Mouse (Mus musculus): Measurements from ENCODE around the gene Cnbd2. TPM values are rescaled to one million over a fixed set of nuclear protein-coding genes. Genes with fewer than 3 reads are reported as not detected.

The Cnbd2 gene
- polyA plus RNA-seq, 1 experiment from 2014 or later: 3.9 TPM

- DNase-seq: no peak
- Histone ChIP-seq H3K9ac (no peak overlapping the region), H3K9me3 (ENCODE audit: low read depth, low read length) (no peaks in the 10 kb centered on the region), H3K4me1 (ENCODE audit: insufficient read depth) (peaks cover 3% of the 10 kb centered on the region), H3K4me3 (ENCODE audit: low read depth, low read length) (no peak overlapping the region), H3K36me3 (ENCODE audit: insufficient read depth) (no peaks in the 10 kb centered on the region), H3K27me3 (ENCODE audit: insufficient read depth, low read length) (peaks cover 30% of the 10 kb centered on the region), H3K4me2 (no peak overlapping the region), H3K27ac (ENCODE audit: low read depth) (no peak overlapping the region)
- TF ChIP-seq CTCF (IDR thresholded peaks at IDR 0.05; ENCODE audit: low read depth): no peak
- ATAC-seq (ENCODE audit: insufficient read depth): no peak
- WGBS: 40% methylated on average over 1 of the region's 1 CpGs
These were observed 105.1 kb downstream of the Cnbd2 start for GRCm38 (mm10) chr2:156417194-156417593.

- DNase-seq (no peak), ATAC-seq (ENCODE audit: insufficient read depth) (no peak)
- Histone ChIP-seq H3K4me3 (ENCODE audit: low read depth, low read length) (no peak overlapping the region), H3K9ac (no peak overlapping the region), H3K9me3 (ENCODE audit: low read depth, low read length) (no peaks in the 10 kb centered on the region), H3K36me3 (ENCODE audit: insufficient read depth) (no peaks in the 10 kb centered on the region), H3K27ac (ENCODE audit: low read depth) (no peak overlapping the region), H3K4me2 (no peak overlapping the region), H3K4me1 (ENCODE audit: insufficient read depth) (peaks cover 3% of the 10 kb centered on the region), H3K27me3 (ENCODE audit: insufficient read depth, low read length) (peaks cover 35% of the 10 kb centered on the region)
- no peak for TF ChIP-seq CTCF (IDR thresholded peaks at IDR 0.05; ENCODE audit: low read depth)
- 56% methylated on average over 5 of the region's 5 CpGs for WGBS
These were observed 106.4 kb downstream of the Cnbd2 start for GRCm38 (mm10) chr2:156418467-156418866.

- H3K4me3 ChIP-seq (ENCODE audit: low read depth, low read length): peak overlapping the region; percentile 58
- DNase-seq (no peak), ATAC-seq (ENCODE audit: insufficient read depth) (peak; percentile 48)
- H3K4me1 ChIP-seq (ENCODE audit: insufficient read depth): peaks cover 3% of the 10 kb centered on the region
- 13% methylated on average over 14 of the region's 14 CpGs for WGBS
- H3K9ac ChIP-seq: peak overlapping the region; percentile 63
- H3K27me3 ChIP-seq (ENCODE audit: insufficient read depth, low read length): peaks cover 40% of the 10 kb centered on the region
- no peaks in the 10 kb centered on the region for H3K36me3 ChIP-seq (ENCODE audit: insufficient read depth)
- peak overlapping the region; percentile 97 for H3K4me2 ChIP-seq
- no peaks in the 10 kb centered on the region for H3K9me3 ChIP-seq (ENCODE audit: low read depth, low read length)
- TF ChIP-seq CTCF (IDR thresholded peaks at IDR 0.05; ENCODE audit: low read depth): no peak
- no peak overlapping the region for H3K27ac ChIP-seq (ENCODE audit: low read depth)
These were observed 108.2 kb downstream of the Cnbd2 start for GRCm38 (mm10) chr2:156420327-156420693.

- peak within 1 kb of the TSS; percentile 63 for H3K9ac ChIP-seq
- H3K4me3 ChIP-seq (ENCODE audit: low read depth, low read length): peak within 1 kb of the TSS; percentile 58
- peak; percentile 68 for DNase-seq
- H3K27me3 ChIP-seq (ENCODE audit: insufficient read depth, low read length): peaks cover 40% of the 10 kb centered on the region
- peaks cover 3% of the 10 kb centered on the region for H3K4me1 ChIP-seq (ENCODE audit: insufficient read depth)
- ATAC-seq (ENCODE audit: insufficient read depth): peak; percentile 69
- H3K4me2 ChIP-seq: peak within 1 kb of the TSS; percentile 97
- no peaks in the 10 kb centered on the region for H3K9me3 ChIP-seq (ENCODE audit: low read depth, low read length)
- WGBS: under 1% methylated on average over 75 of the region's 76 CpGs
- no peak within 1 kb of the TSS for H3K27ac ChIP-seq (ENCODE audit: low read depth)
- no peaks in the 10 kb centered on the region for H3K36me3 ChIP-seq (ENCODE audit: insufficient read depth)
- no peak for TF ChIP-seq CTCF (IDR thresholded peaks at IDR 0.05; ENCODE audit: low read depth)
These were observed 108.7 kb downstream of the Cnbd2 start, which contains the start of gene Epb41l1 for GRCm38 (mm10) chr2:156420694-156421380. TSS of gene Epb41l1 (plus strand) at chr2:156420909.

- peak; percentile 37 for DNase-seq
- H3K27ac ChIP-seq (ENCODE audit: low read depth): no peak overlapping the region
- no peaks in the 10 kb centered on the region for H3K9me3 ChIP-seq (ENCODE audit: low read depth, low read length)
- peak overlapping the region; percentile 63 for H3K9ac ChIP-seq
- peak; percentile 69 for ATAC-seq (ENCODE audit: insufficient read depth)
- peak overlapping the region; percentile 97 for H3K4me2 ChIP-seq
- H3K4me3 ChIP-seq (ENCODE audit: low read depth, low read length): peak overlapping the region; percentile 58
- no peak for TF ChIP-seq CTCF (IDR thresholded peaks at IDR 0.05; ENCODE audit: low read depth)
- no peaks in the 10 kb centered on the region for H3K36me3 ChIP-seq (ENCODE audit: insufficient read depth)
- peaks cover 40% of the 10 kb centered on the region for H3K27me3 ChIP-seq (ENCODE audit: insufficient read depth, low read length)
- peaks cover 3% of the 10 kb centered on the region for H3K4me1 ChIP-seq (ENCODE audit: insufficient read depth)
- WGBS: 1% methylated on average over 36 of the region's 36 CpGs
These were observed 109.4 kb downstream of the Cnbd2 start for GRCm38 (mm10) chr2:156421381-156422110.

GRCm38 (mm10) chr2:156422631-156423030 lies 110.5 kb downstream of the Cnbd2 start:
- no peaks in the 10 kb centered on the region for H3K9me3 ChIP-seq (ENCODE audit: low read depth, low read length)
- H3K36me3 ChIP-seq (ENCODE audit: insufficient read depth): no peaks in the 10 kb centered on the region
- no peak overlapping the region for H3K4me2 ChIP-seq
- no peak overlapping the region for H3K4me3 ChIP-seq (ENCODE audit: low read depth, low read length)
- 2% methylated on average over 8 of the region's 8 CpGs for WGBS
- peaks cover 3% of the 10 kb centered on the region for H3K4me1 ChIP-seq (ENCODE audit: insufficient read depth)
- ATAC-seq (ENCODE audit: insufficient read depth): no peak
- no peak overlapping the region for H3K9ac ChIP-seq
- H3K27ac ChIP-seq (ENCODE audit: low read depth): no peak overlapping the region
- peaks cover 40% of the 10 kb centered on the region for H3K27me3 ChIP-seq (ENCODE audit: insufficient read depth, low read length)
- DNase-seq: peak; percentile 20
- no peak for TF ChIP-seq CTCF (IDR thresholded peaks at IDR 0.05; ENCODE audit: low read depth)

GRCm38 (mm10) chr2:156423672-156424071 lies 111.6 kb downstream of the Cnbd2 start:
- WGBS: 67% methylated on average over 4 of the region's 4 CpGs
- H3K9me3 ChIP-seq (ENCODE audit: low read depth, low read length): no peaks in the 10 kb centered on the region
- no peak overlapping the region for H3K27ac ChIP-seq (ENCODE audit: low read depth)
- H3K4me3 ChIP-seq (ENCODE audit: low read depth, low read length): no peak overlapping the region
- DNase-seq (no peak), ATAC-seq (ENCODE audit: insufficient read depth) (no peak)
- no peaks in the 10 kb centered on the region for H3K36me3 ChIP-seq (ENCODE audit: insufficient read depth)
- peaks cover 3% of the 10 kb centered on the region for H3K4me1 ChIP-seq (ENCODE audit: insufficient read depth)
- H3K27me3 ChIP-seq (ENCODE audit: insufficient read depth, low read length): peaks cover 40% of the 10 kb centered on the region
- H3K9ac ChIP-seq: no peak overlapping the region
- H3K4me2 ChIP-seq: no peak overlapping the region
- no peak for TF ChIP-seq CTCF (IDR thresholded peaks at IDR 0.05; ENCODE audit: low read depth)

Small RNAs within 50 kb of the gene (microRNA-seq; reads per million reads assigned to microRNA genes)
- gene Gm22758 (ENCODE audit: borderline number of aligned reads) (not detected), gene Gm22759 (ENCODE audit: borderline number of aligned reads) (not detected)

Other genes starting within 250 kb of the Cnbd2 start
- 3.2 and 3.9 TPM in 2 replicates for gene Spag4, start 247.1 kb upstream of the Cnbd2 start, polyA plus RNA-seq (2014; fragmentation: Nextera tagmentation; extraction: Ambion mirVana)
- 66.7 and 70.2 TPM in 2 replicates for gene Cpne1, start 200.3 kb upstream of the Cnbd2 start, polyA plus RNA-seq (2014; fragmentation: Nextera tagmentation; extraction: Ambion mirVana)
- gene Rbm12, start 200.3 kb upstream of the Cnbd2 start, polyA plus RNA-seq (2014; fragmentation: Nextera tagmentation; extraction: Ambion mirVana): 36.9 and 41.2 TPM in 2 replicates
- 11.0 and 16.6 TPM in 2 replicates for gene Gm28036, start 185.2 kb upstream of the Cnbd2 start, polyA plus RNA-seq (2014; fragmentation: Nextera tagmentation; extraction: Ambion mirVana)
- 396 and 414 TPM in 2 replicates for gene Romo1, start 168.3 kb upstream of the Cnbd2 start, polyA plus RNA-seq (2014; fragmentation: Nextera tagmentation; extraction: Ambion mirVana)
- gene Nfs1, start 168.1 kb upstream of the Cnbd2 start, polyA plus RNA-seq (2014; fragmentation: Nextera tagmentation; extraction: Ambion mirVana): 37.5 and 40.9 TPM in 2 replicates
- gene Rbm39, start 132.1 kb upstream of the Cnbd2 start, polyA plus RNA-seq (2014; fragmentation: Nextera tagmentation; extraction: Ambion mirVana): 563 and 569 TPM in 2 replicates
- gene Phf20, start 115.8 kb upstream of the Cnbd2 start, polyA plus RNA-seq (2014; fragmentation: Nextera tagmentation; extraction: Ambion mirVana): 73.6 and 77.3 TPM in 2 replicates
- gene Scand1, start 405 bp downstream of the Cnbd2 start, polyA plus RNA-seq (2014; fragmentation: Nextera tagmentation; extraction: Ambion mirVana): 61.0 and 66.3 TPM in 2 replicates
- 2.1 and 3.2 TPM in 2 replicates for gene Epb41l1, start 108.6 kb downstream of the Cnbd2 start, polyA plus RNA-seq (2014; fragmentation: Nextera tagmentation; extraction: Ambion mirVana)
- 39.0 and 41.0 TPM in 2 replicates for gene Aar2, start 235.3 kb downstream of the Cnbd2 start, polyA plus RNA-seq (2014; fragmentation: Nextera tagmentation; extraction: Ambion mirVana)

Measured in lung, embryonic 14.5 days (tissue).